Mouse (Mus musculus) heart, postnatal 0 days (tissue): Measurements from ENCODE around the gene Gpr108. TPM values are rescaled to one million over a fixed set of nuclear protein-coding genes. Genes with fewer than 3 reads are reported as not detected.

Source experiments
- ATAC-seq: fragments of 200-750 bp; cut with Nextera tagmentation; 2 replicates; pipeline ENCODE4 v1.8.0; 2017; ENCODE audit warnings: low read depth, moderate number of reproducible peaks, moderate library complexity; ENCODE audit not compliant: insufficient read depth
- DNase-seq: peaks from one replicate; pipeline ENCODE4 v3.0.0-alpha.2; 2016; ENCODE audit warnings: low spot score
- H3K27ac ChIP-seq: fragments of 300-500 bp; sonication (generic); 2 replicates; pipeline ENCODE4 v1.5.1; 2014; ENCODE audit warnings: low read depth, mild to moderate bottlenecking
- H3K27me3 ChIP-seq: fragments of 300-500 bp; sonication (generic); 2 replicates; pipeline ENCODE4 v1.6.1; 2014; ENCODE audit warnings: low read length, mixed read lengths; ENCODE audit not compliant: control insufficient read depth, insufficient read depth
- H3K36me3 ChIP-seq: fragments of 300-500 bp; sonication (generic); replicated peaks from 2 replicates; pipeline ENCODE4 v1.6.1; 2014; ENCODE audit warnings: low read length, mixed read lengths; ENCODE audit not compliant: control insufficient read depth, insufficient read depth
- H3K4me1 ChIP-seq: fragments of 300-500 bp; sonication (generic); 2 replicates; pipeline ENCODE4 v1.6.1; 2014; ENCODE audit warnings: antibody characterized with exemption; ENCODE audit not compliant: control insufficient read depth, insufficient read depth
- H3K4me2 ChIP-seq: fragments of 300-500 bp; sonication (generic); 2 replicates; pipeline ENCODE4 v1.6.1; 2014; ENCODE audit warnings: low read depth, mild to moderate bottlenecking, low read length, moderate library complexity
- H3K4me3 ChIP-seq: fragments of 300-500 bp; sonication (generic); 2 replicates; pipeline ENCODE4 v1.5.1; 2014; ENCODE audit warnings: low read depth, low read length
- H3K9ac ChIP-seq: fragments of 300-500 bp; sonication (generic); replicated peaks from 2 replicates; pipeline ENCODE4 v1.6.1; 2014; ENCODE audit warnings: low read depth, low read length, mixed read lengths
- H3K9me3 ChIP-seq: fragments of 300-500 bp; sonication (generic); replicated peaks from 2 replicates; pipeline ENCODE4 v1.6.1; 2016; ENCODE audit warnings: low read length; ENCODE audit not compliant: control insufficient read depth
- CTCF ChIP-seq: IDR thresholded peaks from 2 replicates; pipeline ENCODE4 v1.5.1; 2016; ENCODE audit warnings: antibody characterized with exemption, control low read depth, low read depth
- EP300 ChIP-seq: IDR thresholded peaks from 2 replicates; pipeline ENCODE4 v1.6.1; 2016; ENCODE audit warnings: antibody characterized with exemption, low read depth
- WGBS: fragments of 180-500 bp; shearing (Covaris S2); extraction: QIAGEN DNeasy Blood & Tissue Kit; methylation state at CpG from one replicate; pipeline ENCODE4 v1.1.7; 2014; 5-methylcytosine and 5-hydroxymethylcytosine counted together
- polyA plus RNA-seq: library from polyadenylated mRNA; unstranded; fragments of >200 nt; fragmentation: Nextera tagmentation; extraction: Ambion mirVana; gene quantifications from 2 replicates; pipeline ENCODE4 v1.2.1, GENCODE M21; 2015
- total RNA-seq: library from RNA; depleted of rRNA; stranded (reverse); fragments of >200 nt; gene quantifications from 2 replicates; pipeline ENCODE4 v1.2.3, GENCODE M21; 2014; ENCODE audit warnings: low replicate concordance

The Gpr108 gene
- total and polyA plus RNA-seq, 2 experiments from 2014 or later = 23.3 to 30.1 TPM

GRCm38 (mm10) chr17:57276634-57277121 is 28.4 kb upstream of the Gpr108 start:
- peak; percentile 90 for TF ChIP-seq CTCF
- no peak for TF ChIP-seq EP300
- peak overlapping the region; percentile 51 for H3K4me3 ChIP-seq
- ATAC-seq (peak; percentile 65; the same call in 1 of the 2 replicates), DNase-seq (peak; percentile 86)
- H3K4me1 ChIP-seq = peaks cover 7% of the 10 kb centered on the region; the same call in 1 of the 2 replicates
- under 1% methylated on average over 20 of the region's 20 CpGs for WGBS
- peak overlapping the region; percentile 79 for H3K4me2 ChIP-seq
- H3K9ac ChIP-seq = peak overlapping the region; percentile 37; the same call in 1 of the 2 replicates
- no peaks in the 10 kb centered on the region for H3K9me3 ChIP-seq
- no peak overlapping the region for H3K27ac ChIP-seq
- 0 out of 2 replicates have a peak, but pooled peaks cover 7% of the 10 kb centered on the region for H3K27me3 ChIP-seq
- H3K36me3 ChIP-seq = no peaks in the 10 kb centered on the region

- Histone ChIP-seq H3K9ac (no peak overlapping the region), H3K4me3 (peak overlapping the region; percentile 51), H3K4me1 (peaks cover 7% of the 10 kb centered on the region; the same call in 1 of the 2 replicates), H3K4me2 (peak overlapping the region; percentile 79), H3K27me3 (0 out of 2 replicates have a peak, but pooled peaks cover 7% of the 10 kb centered on the region), H3K9me3 (no peaks in the 10 kb centered on the region), H3K27ac (no peak overlapping the region), H3K36me3 (no peaks in the 10 kb centered on the region)
- DNase-seq = no peak
- ATAC-seq = no peak; the same call in 1 of the 2 replicates
- WGBS = 3% methylated on average over 13 of the region's 13 CpGs
- TF ChIP-seq CTCF (no peak), EP300 (no peak)
Observed at GRCm38 (mm10) chr17:57275997-57276351, 27.7 kb upstream of the Gpr108 start.

- TF ChIP-seq CTCF (no peak), EP300 (no peak)
- Histone ChIP-seq H3K9me3 (no peaks in the 10 kb centered on the region), H3K4me2 (peak overlapping the region; percentile 79), H3K27ac (no peak overlapping the region), H3K36me3 (no peaks in the 10 kb centered on the region), H3K27me3 (0 out of 2 replicates have a peak, but pooled peaks cover 7% of the 10 kb centered on the region), H3K9ac (peak overlapping the region; percentile 35), H3K4me1 (peaks cover 7% of the 10 kb centered on the region; the same call in 1 of the 2 replicates), H3K4me3 (peak overlapping the region; percentile 51)
- DNase-seq = peak; percentile 63
- peak; percentile 76 for ATAC-seq
- under 1% methylated on average over 53 of the region's 53 CpGs for WGBS
Observed at GRCm38 (mm10) chr17:57275111-57275996, 27.1 kb upstream of the Gpr108 start.

- no peak overlapping the region; the same call in 1 of the 2 replicates for H3K9ac ChIP-seq
- WGBS = 3% methylated on average over 15 of the region's 15 CpGs
Observed at GRCm38 (mm10) chr17:57274686-57275085, 26.4 kb upstream of the Gpr108 start.

GRCm38 (mm10) chr17:57273846-57274245 is 25.6 kb upstream of the Gpr108 start:
- 29% methylated on average over 7 of the region's 7 CpGs for WGBS
- Histone ChIP-seq H3K36me3 (no peaks in the 10 kb centered on the region), H3K4me1 (peaks cover 7% of the 10 kb centered on the region; the same call in 1 of the 2 replicates), H3K27me3 (0 out of 2 replicates have a peak, but pooled peaks cover 7% of the 10 kb centered on the region), H3K4me3 (no peak overlapping the region), H3K4me2 (no peak overlapping the region), H3K9ac (no peak overlapping the region), H3K9me3 (no peaks in the 10 kb centered on the region), H3K27ac (no peak overlapping the region)
- DNase-seq = no peak
- no peak for ATAC-seq
- TF ChIP-seq EP300 = no peak
- TF ChIP-seq CTCF = no peak

More at GRCm38 (mm10) chr17:57274686-57275085, 26.4 kb upstream of the Gpr108 start:
- TF ChIP-seq CTCF (no peak), EP300 (no peak)
- no peaks in the 10 kb centered on the region for H3K9me3 ChIP-seq
- 0 out of 2 replicates have a peak, but pooled peaks cover 7% of the 10 kb centered on the region for H3K27me3 ChIP-seq
- no peak for ATAC-seq
- H3K4me2 ChIP-seq = peak overlapping the region; percentile 79
- H3K27ac ChIP-seq = no peak overlapping the region
- no peak for DNase-seq
- no peaks in the 10 kb centered on the region for H3K36me3 ChIP-seq
- H3K4me3 ChIP-seq = peak overlapping the region; percentile 51
- peaks cover 7% of the 10 kb centered on the region; the same call in 1 of the 2 replicates for H3K4me1 ChIP-seq
